Mouse (Mus musculus): ENCODE results near the gene Prkcd. TPM values are rescaled to one million over a fixed set of nuclear protein-coding genes. Genes with fewer than 3 reads are reported as not detected.

The Prkcd gene
- polyA plus RNA-seq, 1 experiment from 2014 or later, result 22.9 TPM

GRCm38 (mm10) chr14:30548131-30548720 is 77.8 kb downstream of the Prkcd start, which contains the start of gene Tkt:
Tkt (plus strand) TSS chr14:30548359.
- H3K36me3 ChIP-seq, result peaks cover 24% of the 10 kb centered on the region
- peak within 1 kb of the TSS; percentile 88 for H3K4me2 ChIP-seq
- no peaks in the 10 kb centered on the region for H3K9me3 ChIP-seq (replicated peaks)
- H3K9ac ChIP-seq, result peak within 1 kb of the TSS; percentile 88
- H3K4me1 ChIP-seq, result peaks cover 48% of the 10 kb centered on the region
- no peaks in the 10 kb centered on the region for H3K27me3 ChIP-seq (replicated peaks)
- H3K4me3 ChIP-seq, result peak within 1 kb of the TSS; percentile 80
- 25% methylated on average over 8 of the region's 8 CpGs for WGBS (ENCODE audit: insufficient replicate concordance)
- peak; percentile 56 for ATAC-seq
- H3K27ac ChIP-seq, result peak within 1 kb of the TSS; percentile 93

Small RNA genes lying within 50 kb of the gene (microRNA-seq; reads per million reads assigned to microRNA genes)
- gene Mir3076, result 8.1 reads per million, percentile 18 among the genes with 10 or more reads in this experiment

Other genes starting within 250 kb of the Prkcd start
- 15.2 TPM in 2 replicates for gene Dcp1a, start 146.7 kb downstream of the Prkcd start, polyA plus RNA-seq (2016; fragmentation: Nextera tagmentation; extraction: Ambion mirVana)
- gene Cacna1d, start 134.8 kb downstream of the Prkcd start, polyA plus RNA-seq (2016; fragmentation: Nextera tagmentation; extraction: Ambion mirVana), result 0.37 and 0.46 TPM in 2 replicates
- 267 and 280 TPM in 2 replicates for gene Tkt, start 77.9 kb downstream of the Prkcd start, polyA plus RNA-seq (2016; fragmentation: Nextera tagmentation; extraction: Ambion mirVana)
- 5.9 and 6.5 TPM in 2 replicates for gene Rft1, start 28.1 kb upstream of the Prkcd start, polyA plus RNA-seq (2016; fragmentation: Nextera tagmentation; extraction: Ambion mirVana)
- gene Sfmbt1, start 88.6 kb upstream of the Prkcd start, polyA plus RNA-seq (2016; fragmentation: Nextera tagmentation; extraction: Ambion mirVana), result 17.1 and 18.7 TPM in 2 replicates
- gene Tmem110, start 199.4 kb upstream of the Prkcd start, polyA plus RNA-seq (2016; fragmentation: Nextera tagmentation; extraction: Ambion mirVana), result 16.1 and 17.3 TPM in 2 replicates